Mouse (Mus musculus) brain, embryonic 14.5 days (tissue): ENCODE data around the gene Map2k3.

Source experiments
- CTCF ChIP-seq: fragments of 200-500 bp; IDR thresholded peaks from 2 replicates; pipeline ENCODE4 v1.5.1; 2012; ENCODE audit warnings: inconsistent platforms, mild to moderate bottlenecking, moderate library complexity, borderline replicate concordance; ENCODE audit not compliant: insufficient read depth, insufficient read length; ENCODE audit errors: extremely low read depth
- POLR2A ChIP-seq: fragments of 200-500 bp; IDR thresholded peaks from 2 replicates; pipeline ENCODE4 v1.6.1; 2012; ENCODE audit warnings: mild to moderate bottlenecking, inconsistent platforms, borderline replicate concordance; ENCODE audit not compliant: poor library complexity, insufficient read depth, insufficient read length, severe bottlenecking; ENCODE audit errors: extremely low read depth

DNA sequence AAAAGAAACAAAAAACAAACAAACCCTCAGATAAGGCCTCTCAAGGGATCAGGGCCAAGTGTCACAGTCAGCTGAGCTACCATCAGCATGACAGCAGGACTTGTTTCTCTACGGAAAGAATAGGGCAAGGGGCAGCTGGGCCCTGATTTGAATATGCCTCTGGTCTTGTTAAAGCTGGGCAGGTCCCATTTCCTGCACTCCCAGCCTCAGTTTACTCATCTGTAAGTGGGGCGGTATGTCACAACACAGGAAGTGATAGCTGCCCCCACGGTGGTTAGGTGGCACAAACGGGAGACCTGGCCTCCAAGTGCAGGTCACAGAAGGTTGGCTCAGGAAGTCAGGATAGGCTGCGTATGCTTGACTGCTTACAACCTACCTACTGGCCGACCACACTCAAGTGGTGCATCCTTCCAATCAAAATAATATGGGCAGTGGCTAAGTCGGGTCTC lies 19.3 kb upstream of the Map2k3 start:
- TF ChIP-seq CTCF (no peak), POLR2A (no peak)
